Mouse (Mus musculus) testis, adult 2 months (tissue): ENCODE data around the gene Slc5a3.

ENCODE experiments used
- CTCF ChIP-seq: fragments of 200-500 bp; IDR thresholded peaks from 2 replicates; pipeline ENCODE4 v1.5.1; 2012; ENCODE audit warnings: low read depth, mild to moderate bottlenecking, inconsistent platforms, low read length, moderate library complexity; ENCODE audit not compliant: control insufficient read depth, insufficient read depth, insufficient replicate concordance
- POLR2A ChIP-seq: fragments of 200-500 bp; IDR thresholded peaks from 2 replicates; pipeline ENCODE4 v1.6.1; 2012; ENCODE audit warnings: low read depth, mild to moderate bottlenecking, inconsistent platforms, low read length, moderate library complexity; ENCODE audit not compliant: control insufficient read depth

DNA sequence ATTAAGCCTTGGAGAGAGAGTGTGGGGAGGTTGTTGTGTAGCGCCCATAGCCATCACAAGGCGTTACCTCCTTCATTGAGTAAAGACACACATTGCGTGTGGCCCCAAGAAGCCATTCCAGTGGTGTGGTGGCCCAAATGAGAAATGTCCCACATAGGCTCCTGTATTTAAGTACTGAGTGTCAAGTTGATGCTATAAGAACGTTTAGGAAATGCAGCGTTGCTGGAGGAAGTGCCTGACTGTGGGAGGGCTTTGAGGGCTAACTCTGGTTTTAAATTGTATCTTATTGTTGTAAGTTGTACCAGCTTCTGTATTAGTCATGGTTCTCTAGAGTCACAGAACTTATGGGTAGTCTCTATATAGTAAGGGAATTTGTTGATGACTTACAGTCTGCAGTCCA is 49.2 kb downstream of the Slc5a3 start:
- TF ChIP-seq CTCF (no peak), POLR2A (no peak)
